Mouse (Mus musculus) hindlimb bud, embryonic 11.5 days (tissue): ENCODE results near the gene Mtap.

Experiments
- DNase-seq: peaks from one replicate; pipeline ENCODE4 v3.0.0-alpha.2; 2012; ENCODE audit warnings: low read depth, low spot score; ENCODE audit errors: extremely low spot score

The Mtap gene

DNA sequence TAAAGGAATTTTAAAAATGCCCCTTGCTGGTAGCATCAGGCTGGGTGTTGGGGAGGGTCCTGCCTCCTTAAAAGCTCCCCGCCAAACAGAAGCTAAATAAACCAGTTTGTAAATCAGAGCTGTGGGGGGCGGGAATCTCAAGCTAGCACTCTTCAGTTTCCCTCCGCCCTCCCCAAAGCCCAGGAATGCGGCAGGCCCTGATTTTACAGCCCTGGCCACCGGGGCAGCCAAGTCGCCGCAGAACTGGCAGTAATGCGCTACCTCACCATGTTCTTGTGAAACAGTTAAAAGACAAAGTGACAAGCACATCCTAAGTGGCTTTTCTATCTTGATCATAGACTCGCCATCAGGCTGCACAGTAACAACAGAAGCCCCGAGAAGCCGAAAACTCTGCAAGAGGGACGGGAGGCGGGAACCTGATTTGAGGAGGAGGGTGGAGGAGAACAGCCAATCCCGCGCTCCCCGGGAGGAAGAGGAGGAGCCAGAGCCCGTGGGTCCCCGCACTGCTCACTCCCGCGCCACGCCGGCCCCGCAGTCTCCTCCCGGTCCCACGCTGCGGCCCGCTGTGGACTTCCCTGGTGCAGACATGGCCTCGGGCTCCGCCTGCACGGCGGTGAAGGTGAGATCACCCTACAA lies at the start of gene Mtap:
Gene Mtap (plus strand): TSS at position 217 of the 636 bp plus-strand sequence.
- peak; percentile 52 for DNase-seq

GRCm38 (mm10) chr4:89089110-89089509 lies 47.8 kb upstream of the Mtap start:
- no peak for DNase-seq

DNA sequence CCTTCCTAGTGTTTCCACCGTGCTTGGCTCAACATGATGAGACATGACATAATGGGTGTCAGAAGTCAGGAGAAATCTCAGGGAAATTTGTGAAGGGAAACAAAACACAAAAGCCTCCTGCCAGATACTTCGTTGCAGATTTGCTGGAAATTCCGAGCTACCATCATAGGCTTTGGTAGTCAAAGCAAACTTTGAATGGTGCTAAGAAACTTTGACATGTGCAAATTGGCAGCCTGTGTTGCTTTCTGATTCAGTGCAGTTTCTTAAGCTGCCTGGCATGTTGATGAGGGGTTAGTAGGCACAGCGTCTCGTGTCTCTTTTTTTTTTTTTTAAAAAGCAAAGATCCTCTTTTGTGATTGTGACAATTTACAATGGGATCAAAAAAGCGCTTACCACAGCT lies 46.7 kb upstream of the Mtap start:
- DNase-seq = no peak

DNA sequence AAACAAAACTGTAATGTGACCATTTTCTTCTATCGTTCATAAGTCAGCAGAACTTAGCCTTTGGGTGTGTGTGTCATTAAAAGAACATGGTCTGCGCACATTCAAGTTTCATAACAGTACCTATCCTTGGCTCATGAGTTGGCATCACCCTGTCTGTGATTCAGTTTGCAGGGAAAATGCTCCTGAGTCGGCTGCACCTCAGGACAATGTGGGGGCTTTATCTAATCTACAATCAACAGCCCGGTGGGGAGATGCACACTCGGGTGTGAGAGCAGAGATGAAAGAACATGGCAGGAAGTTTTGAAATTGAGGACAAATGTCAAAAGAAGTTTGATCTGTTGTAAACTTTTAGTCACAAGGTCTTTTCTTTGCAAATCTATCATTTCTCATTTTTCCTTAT lies 44.8 kb upstream of the Mtap start:
- no peak for DNase-seq

GRCm38 (mm10) chr4:89094773-89095172 lies 42.1 kb upstream of the Mtap start:
- DNase-seq = no peak

DNA sequence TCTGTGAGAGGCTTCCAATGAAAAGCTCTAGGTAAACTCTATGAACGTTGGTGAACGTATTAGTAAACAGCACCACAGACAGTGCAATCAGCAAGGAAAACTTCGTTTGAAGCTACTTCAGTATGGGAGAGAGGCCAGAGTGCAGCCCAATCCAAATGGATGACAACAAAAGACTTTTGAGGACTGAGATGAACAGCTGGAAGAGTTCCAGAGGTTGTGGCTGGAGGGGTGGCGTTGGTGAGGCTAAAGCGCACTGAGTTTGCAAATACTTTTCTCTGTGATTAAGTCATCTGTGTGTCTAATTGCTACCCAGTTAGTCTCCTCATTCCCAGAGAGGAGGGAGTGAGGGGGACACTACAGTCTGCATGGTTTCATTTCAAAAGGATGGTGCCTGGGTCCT lies 38.7 kb upstream of the Mtap start:
- no peak for DNase-seq

GRCm38 (mm10) chr4:89101276-89101675 lies 35.6 kb upstream of the Mtap start:
- no peak for DNase-seq

DNA sequence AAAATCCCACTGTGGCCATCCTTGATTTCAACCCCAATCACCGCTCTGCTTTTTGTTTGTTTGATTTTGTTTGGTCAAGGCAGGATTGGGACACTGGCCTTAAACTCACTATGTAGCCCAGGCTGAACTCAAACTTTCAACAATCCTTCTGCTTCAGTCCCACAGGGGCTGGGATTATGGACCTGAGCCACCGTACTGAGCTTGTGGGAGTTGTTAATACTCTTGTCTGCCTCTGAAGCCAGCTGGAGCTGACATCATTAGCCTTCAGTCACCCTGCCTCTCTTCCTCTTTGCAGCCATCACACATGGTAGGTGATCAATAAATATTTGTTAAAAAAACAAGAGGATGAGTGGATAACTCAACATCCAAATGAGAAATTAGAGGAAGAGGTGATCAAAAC lies 34.6 kb upstream of the Mtap start:
- DNase-seq = no peak

DNA sequence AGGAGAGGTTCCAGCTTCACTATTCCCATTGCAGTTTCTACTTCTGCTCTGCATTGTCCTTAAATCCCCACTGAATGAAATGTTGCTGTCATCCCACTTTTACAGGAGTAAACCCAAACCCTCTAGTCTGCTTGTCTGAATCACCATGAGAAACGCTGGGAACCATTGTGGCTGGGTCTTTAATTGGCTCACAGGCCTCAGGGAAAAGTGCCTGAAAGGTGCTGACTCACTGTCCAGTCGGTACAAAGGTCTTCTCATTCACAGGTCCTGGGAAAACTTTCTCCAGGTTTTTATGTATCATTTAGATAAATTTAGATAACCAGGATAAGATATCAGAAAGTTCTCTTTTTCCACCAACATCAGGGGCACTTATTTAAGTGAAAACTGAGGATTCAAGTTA lies 31.4 kb upstream of the Mtap start:
- DNase-seq = no peak

GRCm38 (mm10) chr4:89106505-89106904 lies 30.4 kb upstream of the Mtap start:
- DNase-seq = no peak

- no peak for DNase-seq
These were observed 24.7 kb upstream of the Mtap start for GRCm38 (mm10) chr4:89112168-89112710.

- no peak for DNase-seq
These were observed 24.1 kb upstream of the Mtap start for GRCm38 (mm10) chr4:89112782-89113181.

DNA sequence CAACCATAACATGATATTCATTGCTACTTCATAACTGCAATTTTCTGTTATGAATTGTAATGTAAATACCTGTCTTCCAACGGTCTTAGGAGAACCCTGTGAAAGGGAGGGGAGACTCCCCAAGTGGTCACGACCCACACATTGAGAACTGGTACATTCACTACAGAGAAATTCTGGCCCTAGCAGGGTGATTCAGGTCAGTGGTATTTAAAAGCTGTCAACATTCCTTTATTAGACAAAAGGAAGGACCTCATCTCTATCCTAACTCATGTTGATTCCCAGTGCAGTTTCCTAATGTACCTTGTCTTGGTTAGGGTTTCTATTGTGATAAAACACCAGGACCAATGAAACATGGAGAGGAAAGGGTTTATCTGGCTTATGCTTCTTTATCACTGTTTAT lies 20.9 kb upstream of the Mtap start:
- no peak for DNase-seq

- DNase-seq = no peak
These were observed 17.0 kb upstream of the Mtap start for GRCm38 (mm10) chr4:89119900-89120299.

DNA sequence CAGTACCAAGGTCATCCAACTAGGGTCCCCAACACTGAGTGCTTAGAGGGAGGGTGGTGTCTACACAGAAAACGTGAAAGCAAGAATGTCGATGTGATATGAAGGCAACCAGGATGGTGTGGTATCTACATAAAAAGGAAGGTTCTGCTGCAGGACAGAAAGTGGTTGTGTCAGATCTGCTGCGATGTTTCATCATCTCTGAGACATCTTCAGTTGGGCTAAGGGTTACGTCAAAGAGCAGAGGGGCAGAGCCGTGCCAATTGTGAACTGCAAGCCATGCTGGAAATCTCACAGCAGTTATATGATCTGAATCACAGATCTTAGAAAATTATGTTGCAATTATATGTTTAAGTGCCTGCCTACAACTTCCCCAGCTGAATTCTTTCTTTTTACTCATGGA lies 16.6 kb upstream of the Mtap start:
- no peak for DNase-seq

DNA sequence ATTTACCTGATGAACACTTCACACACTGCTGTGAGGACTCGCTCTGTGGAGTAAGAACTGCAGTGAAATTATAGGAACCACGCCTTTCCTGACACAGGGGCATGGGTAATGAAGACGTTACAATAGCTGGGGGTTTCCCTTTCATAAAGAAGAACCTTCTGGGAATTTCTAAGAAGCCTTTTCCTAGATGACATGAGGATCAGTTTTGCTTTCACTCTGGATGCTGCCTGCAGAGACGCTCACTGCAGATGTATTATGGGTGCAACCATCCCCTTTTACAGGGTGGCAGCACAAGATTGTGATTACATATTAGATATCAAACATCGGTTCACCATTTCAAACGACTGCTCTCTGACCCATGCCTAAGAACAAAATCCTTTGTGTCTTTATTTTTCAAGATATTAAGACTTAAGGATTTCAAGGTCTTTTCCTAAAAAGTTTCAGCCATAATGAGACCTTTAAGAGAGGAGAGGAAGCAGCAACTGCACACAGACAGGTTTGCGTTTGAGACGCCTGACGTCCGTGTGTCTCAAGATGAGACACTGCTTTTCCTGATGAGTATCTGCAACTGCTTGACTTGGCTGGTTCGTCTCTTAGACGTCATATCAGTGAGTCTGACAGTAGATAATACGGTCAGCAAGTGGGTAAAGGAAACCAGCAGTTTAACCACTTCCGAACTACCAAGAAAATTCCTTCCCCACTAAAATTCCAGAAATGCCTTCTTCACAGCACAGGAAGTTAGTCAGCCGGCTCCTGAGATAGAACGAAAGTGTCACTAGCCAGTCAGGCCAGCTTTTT lies 13.3 kb upstream of the Mtap start:
- DNase-seq = no peak

DNA sequence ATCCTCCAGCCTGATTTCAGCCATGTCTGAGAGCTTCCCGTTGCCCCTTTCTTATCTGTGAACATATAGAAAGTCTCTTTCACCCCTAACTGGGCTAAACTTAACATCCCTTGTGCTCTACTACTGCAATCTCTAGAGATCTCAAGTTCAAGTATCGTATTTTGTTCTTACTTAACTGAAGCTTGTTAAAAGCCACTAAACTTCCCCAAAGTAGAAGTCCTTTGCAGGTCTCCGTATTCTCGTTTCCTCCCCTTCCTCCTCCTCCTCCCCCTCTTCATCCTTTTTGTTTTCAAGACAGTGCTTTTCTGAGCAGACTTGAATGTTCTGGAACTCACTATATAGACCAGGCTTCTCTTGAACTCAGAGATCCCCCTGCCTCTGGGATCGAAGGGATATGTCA lies 9.2 kb upstream of the Mtap start:
- DNase-seq = no peak

GRCm38 (mm10) chr4:89128080-89128936 lies 8.6 kb upstream of the Mtap start:
- DNase-seq = peak; percentile 60

GRCm38 (mm10) chr4:89128937-89129277 lies 8.0 kb upstream of the Mtap start:
- DNase-seq = no peak

- peak; percentile 82 for DNase-seq
These were observed 7.5 kb upstream of the Mtap start for GRCm38 (mm10) chr4:89129311-89129913.

GRCm38 (mm10) chr4:89131795-89132194 lies 5.1 kb upstream of the Mtap start:
- no peak for DNase-seq
